Mouse (Mus musculus) CH12.LX (cell line): ENCODE results near the gene Prkcq.

Experiments used
- CTCF ChIP-seq, 2 experiments: IDR thresholded peaks in 1 of 2; conservative IDR thresholded peaks in 1 of 2; 2 replicates each; pipeline ENCODE4 v1.5.1; 2011 to 2012; ENCODE audit warnings: low read depth in 2 of 2, low read length in 2 of 2, improper control_type of control experiment in 1 of 2, inconsistent platforms in 1 of 2, mild to moderate bottlenecking in 1 of 2, moderate library complexity in 1 of 2
- ELF1 ChIP-seq: IDR thresholded peaks from 2 replicates; pipeline ENCODE4 v1.6.1; 2014; ENCODE audit warnings: low read depth, mild to moderate bottlenecking, inconsistent platforms, low read length, improper control_type of control experiment
- HCFC1 ChIP-seq: IDR thresholded peaks from 2 replicates; pipeline ENCODE4 v1.6.1; 2012; ENCODE audit warnings: low read depth, mild to moderate bottlenecking, inconsistent platforms, low read length, improper control_type of control experiment
- MAFK ChIP-seq: IDR thresholded peaks from 2 replicates; pipeline ENCODE4 v1.6.1; 2011; ENCODE audit warnings: low read length, improper control_type of control experiment; ENCODE audit not compliant: insufficient replicate concordance
- MAX ChIP-seq: IDR thresholded peaks from 2 replicates; pipeline ENCODE4 v1.6.1; 2011; ENCODE audit warnings: low read length, improper control_type of control experiment
- MAZ ChIP-seq: IDR thresholded peaks from 2 replicates; pipeline ENCODE4 v1.6.1; 2012; ENCODE audit warnings: low read depth, mild to moderate bottlenecking, inconsistent platforms, low read length, improper control_type of control experiment, moderate library complexity
- MEF2A ChIP-seq: IDR thresholded peaks from 2 replicates; pipeline ENCODE4 v1.6.1; 2014; ENCODE audit warnings: low read depth, mild to moderate bottlenecking, inconsistent platforms, low read length, improper control_type of control experiment, borderline replicate concordance
- MXI1 ChIP-seq: IDR thresholded peaks from 2 replicates; pipeline ENCODE4 v1.6.1; 2011; ENCODE audit warnings: mild to moderate bottlenecking, low read depth, low read length, improper control_type of control experiment
- NELFE ChIP-seq: IDR thresholded peaks from 2 replicates; pipeline ENCODE4 v1.6.1; 2011; ENCODE audit warnings: low read depth, low read length, improper control_type of control experiment
- POLR2A ChIP-seq: IDR thresholded peaks from 2 replicates; pipeline ENCODE4 v1.6.1; 2011; ENCODE audit warnings: low read depth, mild to moderate bottlenecking, improper control_type of control experiment, low read length
- POLR2AphosphoS2 ChIP-seq: IDR thresholded peaks from 2 replicates; pipeline ENCODE4 v1.6.1; 2011; ENCODE audit warnings: low read depth, low read length, improper control_type of control experiment
- RAD21 ChIP-seq: IDR thresholded peaks from 2 replicates; pipeline ENCODE4 v1.6.1; 2011; ENCODE audit warnings: low read depth, mild to moderate bottlenecking, low read length, improper control_type of control experiment, moderate library complexity
- USF1 ChIP-seq: IDR thresholded peaks from 2 replicates; pipeline ENCODE4 v1.6.1; 2014; ENCODE audit warnings: low read depth, mild to moderate bottlenecking, inconsistent platforms, low read length, improper control_type of control experiment
- ZC3H11A ChIP-seq: IDR thresholded peaks from 2 replicates; pipeline ENCODE4 v1.6.1; 2012; ENCODE audit warnings: low read depth, mild to moderate bottlenecking, inconsistent platforms, low read length, improper control_type of control experiment

DNA sequence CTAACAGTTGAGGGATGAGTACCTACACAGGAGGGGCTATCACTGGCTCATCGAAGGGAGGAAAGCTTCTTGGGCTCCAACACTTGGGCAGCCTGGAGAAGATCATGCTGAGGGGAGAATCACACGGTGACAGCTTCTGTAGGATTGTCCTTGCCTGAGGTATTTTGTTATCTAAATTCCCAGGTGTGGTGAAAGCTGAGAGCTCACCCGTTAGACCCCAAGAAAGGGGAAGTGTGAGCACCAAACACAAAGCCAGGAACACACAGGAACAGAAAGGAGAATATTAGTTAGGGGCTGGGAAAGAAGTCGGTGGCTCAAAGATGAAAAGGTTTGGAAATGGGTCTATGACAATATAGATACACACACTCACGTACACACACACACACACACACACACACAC lies 27.7 kb downstream of the Prkcq start:
- TF ChIP-seq MXI1, result no peak
- no peak for TF ChIP-seq CTCF (conservative IDR thresholded peaks at IDR 0.05 in 1 of 2, IDR thresholded peaks at IDR 0.05 in 1 of 2; ENCODE audit: low read depth in 2 of 2, low read length in 2 of 2)
- no peak for TF ChIP-seq USF1
- no peak for TF ChIP-seq POLR2A
- no peak for TF ChIP-seq MAX
- TF ChIP-seq POLR2AphosphoS2, result no peak
- TF ChIP-seq NELFE, result no peak
- no peak for TF ChIP-seq ELF1
- no peak for TF ChIP-seq HCFC1
- TF ChIP-seq MEF2A, result no peak
- TF ChIP-seq MAFK, result no peak
- no peak for TF ChIP-seq ZC3H11A
- TF ChIP-seq MAZ, result no peak
- TF ChIP-seq RAD21, result no peak
